Mouse (Mus musculus) ES-CJ7 (cell line): Measurements from ENCODE around the gene 1700029I15Rik.

Experiments used
- DNase-seq: peaks from one replicate; pipeline ENCODE4 v3.0.0; 2011; ENCODE audit warnings: low read depth, low spot score

Gene 1700029I15Rik

DNA sequence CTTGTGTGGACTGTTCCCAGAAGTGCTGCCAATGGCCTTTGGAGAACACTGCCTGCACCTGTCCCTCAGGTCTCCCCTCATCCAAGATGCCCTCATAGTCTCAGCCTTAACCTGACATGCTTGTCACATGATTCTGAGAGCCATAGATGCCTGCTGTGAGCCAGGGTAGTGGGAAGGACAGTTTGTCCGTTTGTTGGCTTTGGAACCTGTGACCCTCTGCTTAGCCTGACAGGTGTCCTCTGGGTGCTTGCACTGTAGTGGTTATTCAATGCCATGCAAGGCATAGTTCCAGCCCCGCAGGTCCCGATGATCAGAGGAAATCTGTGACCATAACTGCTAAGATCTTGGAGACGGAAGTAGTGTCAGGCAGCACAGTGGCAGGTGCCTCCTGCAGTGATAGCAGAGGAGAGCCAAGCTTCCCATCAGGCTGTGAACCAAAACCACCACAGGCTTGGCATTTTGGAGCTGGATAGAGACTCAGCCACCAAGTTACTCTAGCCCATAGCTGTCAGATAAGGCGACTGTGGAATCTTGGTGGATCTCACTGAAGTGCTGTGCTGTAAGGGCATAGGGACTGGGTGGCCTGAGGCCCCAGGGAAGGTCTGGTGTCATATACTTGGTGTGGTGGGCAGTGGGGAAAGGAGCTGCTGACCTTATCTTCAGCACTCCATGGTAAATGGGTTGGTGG is at the start of gene 1700029I15Rik:
TSS of gene 1700029I15Rik (plus strand) at position 638 of the 688 bp plus-strand sequence.
- DNase-seq, result no peak

DNA sequence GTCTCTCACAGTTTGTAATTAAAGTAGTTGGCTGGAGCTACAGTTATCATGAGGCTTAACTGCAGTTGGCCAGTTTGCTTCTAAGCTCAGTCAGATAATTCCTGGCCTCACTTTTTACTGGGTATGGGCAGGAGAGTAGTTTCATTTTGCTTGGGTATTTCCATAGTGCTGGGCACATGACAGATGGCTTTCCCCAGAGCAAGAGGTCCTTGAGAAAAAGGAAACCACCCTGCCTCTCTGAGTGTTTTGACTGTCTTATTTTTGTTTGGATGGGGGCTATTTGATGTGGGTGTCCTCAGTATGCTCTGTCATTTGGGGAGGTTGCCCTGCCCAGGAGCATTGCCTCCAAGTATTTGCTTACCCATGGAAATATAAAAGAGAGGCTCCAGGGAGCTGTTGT is 39.9 kb upstream of the 1700029I15Rik start:
- no peak for DNase-seq

DNA sequence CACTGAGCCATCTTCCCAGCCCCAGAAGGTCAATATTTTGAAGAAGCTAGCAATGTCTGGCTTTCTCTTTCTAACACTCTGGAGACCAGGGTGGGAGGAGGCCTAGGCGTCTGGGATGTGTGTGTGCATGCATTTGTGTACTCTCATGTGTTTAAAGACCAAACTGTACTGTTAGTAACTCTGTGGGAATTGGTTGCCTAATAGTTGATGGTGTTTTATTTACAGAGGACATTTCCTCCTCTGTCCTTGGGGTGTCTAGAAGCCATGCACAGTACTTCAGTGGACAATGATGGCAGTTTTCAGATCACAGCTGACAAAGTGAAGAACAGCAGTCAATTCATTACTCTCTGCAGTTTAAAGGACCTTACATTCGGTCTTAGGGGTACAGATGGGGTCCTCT is 35.1 kb upstream of the 1700029I15Rik start:
- no peak for DNase-seq

DNA sequence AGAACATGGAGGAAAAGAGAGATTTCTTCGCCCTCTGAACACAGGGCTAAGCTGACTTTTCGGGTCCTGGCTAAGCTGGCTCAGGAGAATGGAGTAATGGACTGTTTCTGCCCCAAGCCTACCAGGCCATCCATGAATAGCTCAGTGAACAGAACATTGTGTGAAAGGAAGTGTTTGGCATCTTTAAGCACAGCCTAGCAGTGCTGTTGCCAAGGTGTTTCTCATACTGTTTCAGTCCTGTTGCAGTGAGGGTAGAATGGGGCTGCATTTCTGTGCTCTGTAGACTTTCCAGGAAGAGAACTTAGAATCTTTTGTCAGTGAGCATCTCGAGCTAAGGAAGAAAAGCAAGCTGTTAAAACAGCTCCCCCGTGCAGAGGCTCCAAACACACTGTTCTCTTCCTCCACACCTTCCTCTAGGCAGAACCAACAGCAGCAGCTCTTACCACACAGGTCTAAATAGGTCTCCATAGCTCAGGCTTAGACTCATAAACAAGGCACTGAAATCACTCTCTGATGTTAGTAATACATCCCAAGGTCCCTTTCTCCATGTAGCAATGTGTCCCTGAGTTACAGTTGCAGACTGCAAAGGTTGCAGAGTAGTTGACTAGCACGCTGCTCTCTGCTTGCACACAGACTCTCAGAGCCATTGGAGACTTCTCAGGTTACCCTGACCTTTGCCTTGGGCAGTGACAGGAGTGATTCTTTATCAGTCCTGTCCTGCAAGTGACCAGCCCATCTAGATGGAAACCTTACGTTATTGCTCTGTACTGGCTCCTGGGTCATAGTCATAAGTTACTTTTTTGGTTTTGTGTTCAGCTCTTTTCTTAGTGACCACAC is 32.5 kb upstream of the 1700029I15Rik start:
- no peak for DNase-seq

DNA sequence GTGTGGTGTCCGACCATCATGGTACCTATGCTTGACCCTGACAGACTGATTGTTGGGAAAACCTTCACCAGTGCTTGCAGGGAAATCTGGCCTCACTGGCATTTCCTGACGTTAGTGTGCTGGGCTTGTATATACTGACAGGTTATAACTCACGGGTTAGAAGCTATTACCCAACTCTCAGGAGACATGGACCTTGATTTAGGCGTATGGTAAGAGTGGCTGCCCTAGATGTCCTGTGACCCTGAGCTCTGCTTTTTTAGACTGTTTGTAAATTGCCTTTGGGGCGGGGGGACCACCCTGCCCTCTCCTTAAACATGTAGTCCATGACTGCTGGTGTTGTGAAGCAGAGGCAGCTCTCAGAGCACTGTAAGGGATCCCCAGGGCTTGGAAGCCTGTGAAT is 31.7 kb upstream of the 1700029I15Rik start:
- DNase-seq, result no peak

DNA sequence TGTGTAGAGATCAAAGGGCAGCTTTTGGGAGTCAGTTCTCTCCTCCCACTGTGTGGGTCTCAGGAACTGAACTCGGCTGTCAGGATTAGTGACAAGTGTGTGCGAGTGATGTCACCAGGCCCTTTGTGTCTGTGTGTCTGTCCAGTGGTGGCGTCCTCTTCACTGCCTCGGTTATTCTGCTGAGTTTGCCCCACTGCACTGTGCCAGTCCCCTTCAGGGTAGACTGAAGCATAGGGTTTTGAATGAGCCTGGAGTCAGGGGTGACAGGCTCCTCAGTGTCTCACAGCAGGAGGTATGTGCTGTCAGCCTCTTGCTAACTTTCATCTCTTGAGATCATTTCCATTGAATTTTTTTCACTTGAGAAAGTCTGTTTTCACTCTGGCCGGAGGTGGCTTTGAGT is 28.9 kb upstream of the 1700029I15Rik start:
- DNase-seq, result no peak

DNA sequence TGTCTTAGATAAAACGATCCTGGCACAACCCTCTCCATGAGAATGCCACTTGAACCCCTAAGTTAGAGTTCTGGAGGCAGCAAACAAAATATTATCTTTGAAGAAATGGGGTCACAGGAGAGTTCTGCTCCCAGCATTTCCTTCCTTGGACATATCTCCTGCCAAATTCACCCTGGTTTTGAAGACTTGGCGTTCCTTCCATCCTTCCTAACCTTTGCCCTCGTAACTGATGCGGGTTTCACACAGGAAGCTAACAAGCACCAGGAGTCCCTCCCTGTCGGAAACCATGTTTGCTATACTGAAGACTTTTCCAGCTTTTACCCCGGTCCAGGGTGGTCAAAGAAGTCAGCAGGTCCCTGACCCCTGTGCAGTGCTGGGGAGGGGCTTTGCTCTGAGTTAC is 28.1 kb upstream of the 1700029I15Rik start:
- DNase-seq, result no peak

DNA sequence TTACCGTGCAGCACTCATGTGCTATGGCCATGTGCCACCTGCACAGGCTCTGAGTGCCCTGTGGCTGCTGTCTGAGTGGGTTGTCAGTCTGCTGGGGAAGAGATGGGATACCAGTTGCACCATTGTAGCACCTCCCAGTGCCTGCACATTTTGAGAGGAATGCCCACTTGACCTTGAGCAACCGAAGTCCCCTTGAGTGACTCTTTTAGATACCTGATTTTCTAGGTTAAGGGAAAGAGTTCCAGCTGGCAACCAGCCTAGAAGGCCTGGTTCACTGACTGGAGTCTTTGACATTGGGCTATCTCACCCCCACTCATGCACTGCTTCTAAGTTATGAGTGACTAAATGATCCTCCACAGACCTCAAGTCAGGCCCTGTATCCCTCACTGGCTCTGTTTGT is 23.0 kb upstream of the 1700029I15Rik start:
- no peak for DNase-seq

DNA sequence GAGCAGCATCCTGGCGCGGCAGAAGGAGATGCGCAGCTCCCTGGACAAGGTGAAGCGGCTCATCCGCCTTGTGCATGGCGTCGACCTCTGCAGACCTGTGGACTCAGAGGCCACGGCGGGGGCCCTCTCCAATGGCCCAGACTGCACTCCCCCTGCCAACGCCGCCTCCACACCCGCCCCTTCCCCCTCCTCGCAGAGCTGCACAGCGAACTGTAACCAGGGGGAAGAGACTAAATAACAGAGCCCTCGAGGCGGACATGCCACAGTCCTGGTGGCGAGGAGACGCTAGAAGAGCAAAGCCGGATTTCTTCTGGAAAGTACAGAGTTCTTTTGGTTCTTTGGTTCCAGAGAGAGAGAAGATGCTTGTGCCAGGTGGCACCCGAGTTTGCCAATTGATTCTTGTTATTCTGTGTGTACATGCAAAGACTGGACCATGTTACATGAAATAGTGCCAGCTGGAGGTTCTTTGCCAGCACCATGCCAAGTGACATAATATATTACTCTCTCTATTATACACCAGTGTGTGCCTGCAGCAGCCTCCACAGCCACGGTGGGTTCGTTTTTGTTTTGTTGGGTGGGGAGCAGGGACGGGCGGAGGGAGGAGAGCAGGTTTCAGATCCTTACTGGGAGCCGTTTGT is 22.0 kb upstream of the 1700029I15Rik start:
- no peak for DNase-seq

DNA sequence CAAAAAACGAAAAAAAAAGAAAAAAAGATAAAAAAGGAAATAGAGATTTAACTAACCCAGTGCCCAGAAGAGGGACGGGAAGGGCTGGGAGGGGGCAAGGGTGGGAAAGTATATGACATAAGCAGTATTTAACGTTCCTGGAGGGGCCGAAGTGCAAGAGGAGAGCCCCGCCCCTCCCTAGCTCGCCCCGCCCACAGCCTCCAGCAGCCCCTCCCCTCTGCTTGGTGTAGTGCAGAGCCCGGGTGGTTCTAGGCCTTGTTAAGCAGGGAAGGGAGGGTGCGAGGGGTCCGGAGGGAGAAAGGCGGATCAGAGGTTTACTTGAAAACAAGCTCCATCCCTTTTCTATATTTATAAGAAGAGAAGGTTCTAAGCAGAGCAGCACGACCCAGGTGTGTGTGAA is 21.4 kb upstream of the 1700029I15Rik start:
- DNase-seq, result peak; percentile 28

DNA sequence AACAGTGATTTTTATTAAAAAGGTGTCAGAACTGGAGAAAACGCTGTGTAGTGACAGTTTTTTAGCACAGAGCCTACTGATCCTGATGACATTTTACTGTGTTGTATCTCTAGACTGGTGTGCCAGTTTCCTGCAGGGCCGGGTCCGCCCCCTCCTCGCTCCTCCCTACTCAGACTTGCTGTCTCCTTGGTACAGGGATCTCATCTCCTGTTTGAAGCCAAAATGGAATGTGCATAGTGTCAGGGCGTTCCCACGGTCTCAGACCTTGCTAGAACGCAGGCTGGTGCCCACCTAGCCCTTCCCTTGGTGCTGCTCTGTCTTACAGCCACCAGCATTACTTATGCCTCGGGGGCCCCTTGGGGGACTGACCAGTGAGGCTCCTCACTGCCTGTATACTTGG is 20.5 kb upstream of the 1700029I15Rik start:
- no peak for DNase-seq

DNA sequence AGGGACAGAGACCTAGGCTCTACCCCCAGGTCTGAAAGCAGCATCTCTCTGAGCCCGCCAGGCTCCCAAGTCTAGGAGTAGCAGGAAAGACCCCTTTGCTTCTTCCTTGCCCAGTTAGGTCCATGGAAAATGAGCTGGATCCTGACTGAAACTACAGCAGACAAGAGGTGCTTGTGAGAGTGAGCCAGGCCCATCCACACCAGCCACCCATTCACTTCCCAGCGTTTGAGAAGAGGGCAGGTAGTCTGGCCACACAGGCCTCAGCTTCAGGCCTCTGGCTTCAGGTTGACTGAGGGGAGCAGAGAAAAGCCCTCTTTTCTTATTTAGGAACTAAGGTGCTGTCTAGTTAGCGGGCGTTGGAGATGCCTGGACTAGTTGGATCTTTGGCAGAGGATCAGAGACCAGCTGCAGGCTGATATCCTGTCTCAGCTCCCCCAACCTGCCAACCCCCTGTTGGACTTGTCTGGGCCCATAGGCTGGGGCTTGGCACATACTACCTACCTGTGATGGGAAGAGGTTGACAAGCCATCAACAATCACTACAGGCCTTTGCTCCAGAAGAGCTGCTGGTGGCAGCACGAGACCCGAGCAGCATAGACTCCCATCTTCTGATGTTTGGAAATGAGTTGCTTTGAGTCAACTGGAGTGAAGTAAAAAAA is 19.6 kb upstream of the 1700029I15Rik start:
- DNase-seq, result no peak

DNA sequence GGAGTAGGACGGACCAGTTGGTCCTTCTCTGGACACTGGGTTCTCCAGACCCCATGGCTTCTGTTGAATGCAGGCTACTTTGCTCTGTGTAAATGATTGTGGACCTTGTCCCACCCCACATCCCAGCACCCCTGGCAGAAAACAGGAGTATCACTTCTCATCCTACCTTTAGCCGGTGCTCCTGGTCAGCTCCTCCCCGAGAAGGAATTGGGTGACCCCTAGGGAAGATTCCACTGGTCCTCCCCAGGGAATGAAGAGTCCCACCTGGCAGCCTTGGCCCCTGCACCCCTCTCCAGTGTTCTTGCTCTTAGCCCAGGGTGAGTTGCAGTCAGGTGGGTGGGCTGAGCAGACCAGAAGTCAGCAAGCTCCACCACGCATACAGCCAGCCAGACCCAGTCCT is 18.3 kb upstream of the 1700029I15Rik start:
- no peak for DNase-seq

DNA sequence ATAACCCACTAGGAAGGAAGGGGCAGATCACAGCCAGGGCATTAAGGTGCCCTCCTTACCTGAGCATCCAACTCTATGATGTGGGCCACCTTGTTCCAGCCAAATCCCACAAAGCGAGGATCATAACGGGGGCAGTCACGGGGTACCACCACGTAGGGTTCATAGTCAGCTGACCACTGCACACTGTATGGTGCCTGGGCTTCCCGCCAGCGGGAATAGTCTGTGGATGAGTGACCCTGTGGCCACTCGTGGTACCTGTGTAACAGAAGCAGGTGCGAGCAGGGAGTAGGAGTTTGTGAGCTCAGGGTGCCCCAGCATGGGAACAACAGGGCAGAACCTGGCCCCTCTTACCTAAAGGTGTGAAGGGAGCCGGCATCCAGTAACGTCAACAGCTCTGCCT is 16.8 kb upstream of the 1700029I15Rik start:
- no peak for DNase-seq

DNA sequence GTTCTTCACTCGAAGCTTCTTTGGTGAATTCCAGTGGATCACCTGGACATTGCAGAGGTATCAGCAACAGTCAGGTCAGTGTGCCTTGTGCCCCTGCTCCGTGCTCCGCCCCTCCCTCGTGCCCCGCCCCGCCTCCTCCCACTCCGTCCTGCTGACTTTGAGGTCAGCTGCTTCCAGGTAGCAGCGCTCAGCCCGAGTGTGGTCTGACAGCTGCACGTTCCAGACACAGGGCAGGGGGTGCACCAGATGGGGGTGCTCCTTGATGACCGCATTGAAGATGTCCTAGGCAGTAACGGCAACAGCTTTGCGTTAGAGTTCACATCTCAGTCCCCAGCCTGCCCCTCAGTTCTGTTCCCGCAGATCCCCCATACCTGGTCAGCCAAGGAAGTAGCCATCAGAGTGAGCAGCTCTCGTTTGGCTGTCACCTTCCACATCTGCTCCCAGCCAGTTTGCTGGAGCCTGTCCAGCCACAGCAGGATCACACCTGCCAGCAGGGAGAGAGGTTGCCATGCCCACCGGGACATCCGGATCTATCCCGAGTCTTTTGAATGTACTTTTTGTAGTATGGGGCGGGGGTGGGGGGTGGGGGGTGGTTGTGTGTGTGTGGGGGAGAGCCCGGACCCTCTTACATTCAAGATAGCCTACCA is 14.8 kb upstream of the 1700029I15Rik start:
- DNase-seq, result no peak

DNA sequence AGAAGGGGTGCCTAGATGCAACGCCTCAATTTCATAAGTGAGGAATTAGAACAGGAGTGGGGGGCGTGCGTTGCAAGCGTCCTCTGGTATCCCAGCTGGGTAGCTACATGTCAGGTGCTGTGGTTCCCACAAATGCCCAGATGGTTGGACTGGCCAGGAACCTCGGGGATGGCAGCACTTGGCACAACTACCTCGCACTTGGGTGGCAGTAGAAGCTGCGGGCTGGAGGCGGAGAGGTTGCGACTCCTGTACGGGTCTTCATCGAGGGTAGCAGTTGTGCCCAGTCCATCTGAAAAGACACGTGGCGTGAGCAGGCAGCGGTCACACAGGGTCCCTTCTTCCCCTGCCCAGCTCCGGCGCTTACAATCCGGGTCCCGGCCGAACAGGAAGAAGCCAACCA is 12.0 kb upstream of the 1700029I15Rik start:
- no peak for DNase-seq

DNA sequence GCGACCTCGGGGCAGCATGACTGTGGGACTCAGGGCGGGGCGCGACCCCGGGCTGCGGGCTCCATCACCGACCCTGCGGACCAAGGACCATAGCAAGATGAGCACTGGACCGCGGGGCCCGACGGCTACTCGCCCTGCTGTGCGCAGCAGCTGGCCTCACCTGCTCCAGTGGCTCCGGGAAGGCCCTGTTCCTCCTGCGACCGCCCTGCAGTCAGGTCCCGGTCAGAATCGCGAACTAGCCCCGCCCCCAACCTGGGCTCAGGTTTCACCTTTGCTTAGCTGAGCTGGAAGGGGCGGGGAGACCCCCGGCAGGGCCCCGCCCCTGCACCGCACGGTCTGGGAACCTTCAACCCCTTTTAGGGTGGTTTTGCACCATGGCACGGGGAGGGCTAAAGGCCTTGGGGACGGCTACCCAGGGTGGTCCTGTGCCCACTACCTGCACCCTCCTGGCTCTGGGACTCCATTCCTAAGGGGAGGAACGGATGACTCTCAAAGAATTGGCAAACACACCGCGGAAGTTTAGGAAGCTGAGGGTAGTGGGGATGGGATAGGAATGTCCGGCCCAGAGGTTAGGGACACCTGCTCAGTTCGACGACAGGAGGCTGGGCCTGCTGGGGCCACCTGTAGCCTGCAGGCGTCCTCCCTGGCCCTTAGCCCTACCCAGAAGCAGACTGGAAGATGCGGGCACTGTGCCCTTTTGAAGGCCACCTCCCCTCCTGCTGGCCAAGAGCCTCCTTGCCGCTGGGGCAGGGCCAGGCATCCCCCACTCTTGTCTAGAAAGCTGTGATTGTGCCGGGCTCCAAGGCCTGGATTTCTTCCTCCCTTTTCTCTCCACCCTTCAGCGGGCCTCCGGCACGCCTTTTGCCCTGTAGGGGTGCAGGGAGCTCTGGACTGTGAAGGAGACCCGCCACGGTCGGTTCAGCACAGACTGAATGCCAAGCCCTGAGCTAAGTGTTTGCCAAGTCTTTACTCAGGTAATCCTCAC is 11.2 kb upstream of the 1700029I15Rik start:
- DNase-seq, result peak; percentile 91

DNA sequence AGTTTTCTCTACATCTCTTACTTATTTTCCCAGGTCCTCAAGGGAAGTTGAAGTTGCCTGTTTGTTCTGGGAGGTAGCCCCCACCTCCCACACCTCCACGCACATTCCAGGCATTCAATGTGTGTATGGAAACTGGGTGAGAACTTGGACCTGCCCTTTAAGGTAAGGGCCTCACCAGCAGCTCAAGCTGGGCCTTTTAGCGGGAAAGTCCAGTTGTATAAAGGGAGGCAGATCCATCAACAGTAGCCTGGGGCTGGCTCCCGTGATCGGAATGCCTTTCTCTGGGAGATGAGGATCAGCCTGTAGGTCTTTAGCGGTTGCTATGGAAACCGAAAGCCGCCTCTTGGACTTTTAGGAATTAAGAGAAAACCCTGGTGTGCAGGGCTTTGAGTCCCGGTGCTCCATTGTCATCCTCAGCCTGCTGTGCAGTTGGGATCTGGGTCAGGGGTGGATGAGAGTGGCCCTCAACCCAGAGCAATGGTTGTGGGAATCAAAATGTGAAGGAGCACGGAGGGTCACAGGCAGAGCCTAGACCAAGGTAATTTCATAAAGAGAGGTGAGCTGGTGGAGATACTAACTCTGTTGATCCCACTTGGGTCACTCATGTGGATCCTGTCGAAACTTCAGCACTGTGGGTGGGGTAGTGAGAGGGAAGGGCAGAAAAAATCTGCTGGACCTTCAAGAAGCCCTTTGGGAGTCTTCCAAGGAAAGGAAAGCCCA is 10.2 kb upstream of the 1700029I15Rik start:
- DNase-seq, result peak; percentile 67

DNA sequence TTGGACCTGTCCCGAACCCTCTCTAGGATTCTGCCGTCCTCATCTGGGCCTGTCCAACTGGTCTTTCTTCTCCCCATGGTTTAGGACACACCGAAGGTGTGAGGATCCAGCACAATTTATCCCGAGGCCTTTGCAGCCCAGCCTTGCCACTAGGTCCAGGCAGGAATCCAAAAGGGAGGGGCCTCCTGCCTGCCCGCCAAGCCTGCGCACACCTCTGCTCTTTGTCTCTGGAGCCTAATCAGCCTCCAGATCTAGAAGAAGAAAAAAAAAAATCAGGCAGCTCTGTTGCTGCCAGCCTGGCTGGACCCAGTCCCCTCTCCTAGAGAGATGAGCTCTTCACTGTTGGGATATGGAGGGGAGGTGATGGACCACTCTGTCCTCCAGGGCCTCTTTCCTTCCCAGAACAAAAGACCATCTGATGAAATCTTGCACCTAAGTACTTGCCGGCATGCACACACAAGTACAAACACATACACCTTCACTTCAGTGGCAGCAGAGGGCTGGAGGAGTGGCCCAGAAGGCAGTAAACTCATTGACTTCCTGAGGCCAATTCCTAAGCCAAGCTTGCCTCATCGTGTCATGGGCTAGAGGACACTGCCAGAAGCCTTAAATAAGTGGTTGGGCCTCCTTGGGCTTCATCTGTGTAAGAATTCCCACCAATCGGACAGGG is 9.4 kb upstream of the 1700029I15Rik start:
- no peak for DNase-seq
